Comparison of ENCODE assay signal across 22 mouse cellular contexts in the genomic region with DNA sequence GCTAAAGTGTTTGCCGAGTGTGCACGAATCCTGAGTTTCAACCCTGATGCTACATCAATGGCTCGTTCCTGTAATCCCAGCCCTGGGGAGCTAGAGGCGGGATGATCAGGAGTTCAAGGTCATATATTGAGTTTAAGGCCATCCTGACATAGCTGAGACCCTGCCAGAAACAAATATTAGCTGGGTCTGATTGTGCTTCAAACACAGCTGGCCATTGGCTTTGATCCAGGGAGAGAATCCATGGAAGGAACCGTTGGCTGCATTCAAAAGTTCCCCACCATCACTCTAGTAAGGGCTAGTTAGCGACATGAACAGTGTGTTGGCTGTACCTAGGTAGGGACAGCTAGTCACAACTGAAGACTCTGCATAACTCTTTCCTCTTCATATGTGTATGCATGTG. TPM values are rescaled to one million over a fixed set of nuclear protein-coding genes. Genes with fewer than 3 reads are reported as not detected.
"Had no signal": no experiment of that assay in that cellular context is flagged by ENCODE, and none has a peak within 500 bp of the region (broad histone marks: within the 10 kb centered on the region; RNA-seq: fewer than 3 reads in every experiment).

No protein-coding gene starts in this region.

- ATAC-seq: liver, embryonic 12.5 days; lung, postnatal 0 days; midbrain, embryonic 16.5 days had no signal

- H3K9me3 ChIP-seq: liver, embryonic 12.5 days; midbrain, embryonic 12.5 days; neural tube, embryonic 13.5 days; neural tube, embryonic 15.5 days; stomach, embryonic 15.5 days had no signal

- H3K27ac ChIP-seq: liver, embryonic 12.5 days; liver, embryonic 14.5 days; midbrain, embryonic 10.5 days; midbrain, embryonic 12.5 days; neural tube, embryonic 13.5 days; neural tube, embryonic 15.5 days; stomach, embryonic 15.5 days; stomach, postnatal 0 days had no signal

- H3K9ac ChIP-seq: liver, embryonic 12.5 days; liver, embryonic 14.5 days; midbrain, embryonic 12.5 days; neural tube, embryonic 13.5 days; neural tube, embryonic 15.5 days; stomach, embryonic 15.5 days had no signal

- H3K4me1 ChIP-seq: midbrain, embryonic 12.5 days had no signal

- H3K4me2 ChIP-seq: liver, embryonic 12.5 days; midbrain, embryonic 12.5 days; neural tube, embryonic 13.5 days; neural tube, embryonic 15.5 days; stomach, embryonic 15.5 days had no signal

- H3K4me3 ChIP-seq: liver, embryonic 12.5 days; midbrain, embryonic 10.5 days; midbrain, embryonic 12.5 days; myocyte; neural tube, embryonic 13.5 days; neural tube, embryonic 15.5 days; stomach, embryonic 15.5 days had no signal

- H3K27me3 ChIP-seq: liver, embryonic 12.5 days; neural tube, embryonic 13.5 days; neural tube, embryonic 15.5 days; stomach, embryonic 15.5 days had no signal

- DNase-seq: lung, adult 18-20 months; lung, postnatal 14 days; lung, postnatal 4 days; midbrain, embryonic 14.5 days; retina, postnatal 1 day; right cerebral cortex, adult 18-20 months; right cerebral cortex, postnatal 25 days; right cerebral cortex, postnatal 4 days; thymus, adult 18-20 months; thymus, postnatal 14 days; thymus, postnatal 36 days had no signal

RNA-seq across cellular contexts. Expression of a gene that starts 30.5 kb away (rescaled TPM):
- polyA plus RNA-seq: myocyte had no signal
